ENCODE assay signal across 8 mouse cellular contexts in genomic region chr11:3202231-3202701, GRCm38 (mm10). TPM values are rescaled to one million over a fixed set of nuclear protein-coding genes. Genes with fewer than 3 reads are reported as not detected.
A peak's percentile ranks its signal among the peaks of the same experiment; 100 is the strongest.
DNase-seq lines count a peak whose midpoint lies in the region; ATAC-seq and TF ChIP-seq lines count a peak whose summit lies in the region.

TSS of gene Eif4enif1 (plus strand) at chr11:3202392.

- no peaks in the 10 kb centered on the region for H3K9me3 ChIP-seq in ES-E14 (ENCODE audit: control insufficient read depth, insufficient read depth, low read depth, low read length)
- no peaks in the 10 kb centered on the region for H3K9me3 ChIP-seq in forebrain, postnatal 0 days (ENCODE audit: low read length)
- no peaks in the 10 kb centered on the region for H3K9me3 ChIP-seq in lung, embryonic 15.5 days

- TF ChIP-seq CTCF in forebrain, postnatal 0 days (IDR thresholded peaks at IDR 0.05; ENCODE audit: low read depth): no peak

- peak within 1 kb of the TSS; percentile 41 for H3K4me2 ChIP-seq in forebrain, postnatal 0 days (ENCODE audit: low read depth)
- peak within 1 kb of the TSS; percentile 35 for H3K4me2 ChIP-seq in lung, embryonic 15.5 days

- under 1% methylated on average over 33 of the region's 57 CpGs for WGBS in forebrain, postnatal 0 days
- under 1% methylated on average over 38 of the region's 57 CpGs for WGBS in lung, embryonic 15.5 days

- H3K9ac ChIP-seq in ES-E14 (ENCODE audit: insufficient read depth, low read depth, low read length, poor library complexity, severe bottlenecking): peak within 1 kb of the TSS; percentile 90
- H3K9ac ChIP-seq in forebrain, postnatal 0 days: peak within 1 kb of the TSS; percentile 41
- peak within 1 kb of the TSS; percentile 39 for H3K9ac ChIP-seq in lung, embryonic 15.5 days

- H3K36me3 ChIP-seq in ES-E14 (ENCODE audit: control insufficient read depth, insufficient read depth, low read length, poor library complexity, severe bottlenecking): peaks cover 4% of the 10 kb centered on the region
- peaks cover 17% of the 10 kb centered on the region for H3K36me3 ChIP-seq in forebrain, postnatal 0 days (ENCODE audit: insufficient read depth)
- peaks cover 24% of the 10 kb centered on the region for H3K36me3 ChIP-seq in lung, embryonic 15.5 days

- H3K4me1 ChIP-seq in ES-E14 (ENCODE audit: control insufficient read depth in 2 of 2, insufficient read depth in 2 of 2, low read length in 2 of 2, poor library complexity in 1 of 2): no peaks in the 10 kb centered on the region
- H3K4me1 ChIP-seq in forebrain, postnatal 0 days (ENCODE audit: insufficient read depth): no peaks in the 10 kb centered on the region
- H3K4me1 ChIP-seq in lung, embryonic 15.5 days: 0 out of 2 replicates have a peak, but pooled peaks cover 6% of the 10 kb centered on the region

- peak; percentile 91 for ATAC-seq in forebrain, postnatal 0 days
- peak; percentile 75 for ATAC-seq in lung, embryonic 15.5 days (ENCODE audit: borderline replicate concordance, extremely low read depth, low FRiP score, low TSS enrichment)

- peak within 1 kb of the TSS; percentile 86 for H3K27ac ChIP-seq in ES-E14 (ENCODE audit: insufficient read depth, low read depth, low read length, poor library complexity, severe bottlenecking)
- peak within 1 kb of the TSS; percentile 55 for H3K27ac ChIP-seq in forebrain, postnatal 0 days (ENCODE audit: low read depth, low read length)
- peak within 1 kb of the TSS; percentile 21 for H3K27ac ChIP-seq in lung, embryonic 15.5 days

- H3K27me3 ChIP-seq in forebrain, postnatal 0 days (ENCODE audit: insufficient read depth, low read length): no peaks in the 10 kb centered on the region
- H3K27me3 ChIP-seq in lung, embryonic 15.5 days: no peaks in the 10 kb centered on the region

- peak within 1 kb of the TSS; percentile 71 to 75 for H3K4me3 ChIP-seq in ES-E14 (ENCODE audit: insufficient read depth in 1 of 2, low read depth in 1 of 2, low read length in 2 of 2, poor library complexity in 1 of 2, severe bottlenecking in 1 of 2)
- H3K4me3 ChIP-seq in forebrain, postnatal 0 days (ENCODE audit: low read depth, low read length): peak within 1 kb of the TSS; percentile 38
- peak within 1 kb of the TSS; percentile 43 for H3K4me3 ChIP-seq in lung, embryonic 15.5 days

- in situ Hi-C loops in ES-E14 (cut with MboI; ENCODE audit: low sequenced_read_pairs in 2 of 2, unreplicated experiment in 2 of 2): no loop called here

- peak; percentile 69 for DNase-seq in ES-E14 (ENCODE audit: low read depth, low spot score)
- DNase-seq in cerebellum, adult 18-20 months: peak; percentile 84 to 94
- DNase-seq in forebrain, postnatal 0 days: peak; percentile 94
- peak; percentile 95 for DNase-seq in heart, postnatal 4 days
- peak; percentile 86 to 93 for DNase-seq in layer of hippocampus, adult 8-10 months (ENCODE audit: low spot score in 2 of 2)
- DNase-seq in ovary, adult 18-20 months (ENCODE audit: low spot score): peak; percentile 75
- peak; percentile 88 for DNase-seq in thymus, postnatal 0 days (ENCODE audit: low spot score)

TF ChIP-seq in ES-E14, 5 proteins besides CTCF, POLR2A, EP300 and RAD21:
- TF ChIP-seq MAFK (IDR thresholded peaks at IDR 0.05; ENCODE audit: insufficient read depth, low read depth, low read length) (no peak), CHD2 (IDR thresholded peaks at IDR 0.05; ENCODE audit: low read depth, low read length) (no peak), ZNF384 (IDR thresholded peaks at IDR 0.05; ENCODE audit: low read depth, low read length) (no peak), ZC3H11A (IDR thresholded peaks at IDR 0.05; ENCODE audit: borderline replicate concordance, low read depth, low read length) (no peak), HCFC1 (IDR thresholded peaks at IDR 0.05; ENCODE audit: borderline replicate concordance, insufficient read depth, low read length) (no peak)

RNA-seq across cellular contexts. Expression of gene Eif4enif1, which starts in this region (rescaled TPM):
- total RNA-seq in ES-E14 (2012; rRNA removed): 41.9 and 42.3 TPM in 2 replicates
- 55.6 and 79.4 TPM in 2 replicates for total RNA-seq in forebrain, postnatal 0 days (2014; rRNA removed)
- polyA plus RNA-seq in forebrain, postnatal 0 days (2015; fragmentation: Nextera tagmentation; extraction: Ambion mirVana): 31.4 and 36.5 TPM in 2 replicates
- 10 to 100 TPM; 62.0 to 64.2 TPM for total RNA-seq in heart, postnatal 4 days (2021)
- 10 to 100 TPM; 65.3 to 75.5 (median 69.9) TPM for total RNA-seq in layer of hippocampus, adult 8-10 months (2022)
- 48.2 and 49.3 TPM in 2 replicates for polyA plus RNA-seq in lung, embryonic 15.5 days (2015; fragmentation: Nextera tagmentation; extraction: Ambion mirVana)
- polyA plus RNA-seq in thymus, postnatal 0 days (2015; fragmentation: Nextera tagmentation; extraction: Ambion mirVana): 26.9 and 29.6 TPM in 2 replicates

Comparison
In these comparisons a context has a peak if more than half of its experiments do, and no peak if none do; other contexts are left out.
1. Peak in every context shown above with its lines: DNase-seq, ATAC-seq, H3K4me3 ChIP-seq and H3K27ac ChIP-seq.
2. H3K27ac ChIP-seq: peak in every context shown above with its lines; median percentile 86 in ES-E14; 55 in forebrain, postnatal 0 days; 21 in lung, embryonic 15.5 days.
3. H3K9ac ChIP-seq: peak in every context shown above with its lines; median percentile 90 in ES-E14; 41 in forebrain, postnatal 0 days; 39 in lung, embryonic 15.5 days.